Mouse (Mus musculus) liver, embryonic 12.5 days (tissue): ENCODE measurements around the gene Obsl1. TPM values are rescaled to one million over a fixed set of nuclear protein-coding genes. Genes with fewer than 3 reads are reported as not detected.
A peak's percentile ranks its signal among the peaks of the same experiment; 100 is the strongest.

Experiments used
- ATAC-seq: fragments of 200-750 bp; cut with Nextera tagmentation; 2 replicates; pipeline ENCODE4 v1.8.0; 2017; ENCODE audit warnings: moderate number of reproducible peaks, mild to moderate bottlenecking, moderate library complexity
- H3K27ac ChIP-seq: fragments of 300-500 bp; sonication (generic); 2 replicates; pipeline ENCODE4 v1.5.1; 2016; ENCODE audit warnings: mild to moderate bottlenecking
- H3K27me3 ChIP-seq: fragments of 300-500 bp; sonication (generic); replicated peaks from 2 replicates; pipeline ENCODE4 v1.6.1; 2016; ENCODE audit warnings: mild to moderate bottlenecking, moderate library complexity
- H3K36me3 ChIP-seq: fragments of 300-500 bp; sonication (generic); 2 replicates; pipeline ENCODE4 v1.6.1; 2016; ENCODE audit warnings: mild to moderate bottlenecking, moderate library complexity
- H3K4me1 ChIP-seq: fragments of 300-500 bp; sonication (generic); 2 replicates; pipeline ENCODE4 v1.6.1; 2016
- H3K4me2 ChIP-seq: fragments of 300-500 bp; sonication (generic); 2 replicates; pipeline ENCODE4 v1.6.1; 2016; ENCODE audit warnings: mild to moderate bottlenecking, moderate library complexity
- H3K4me3 ChIP-seq: fragments of 300-500 bp; sonication (generic); 2 replicates; pipeline ENCODE4 v1.5.1; 2016; ENCODE audit warnings: mild to moderate bottlenecking, moderate library complexity
- H3K9ac ChIP-seq: fragments of 300-500 bp; sonication (generic); 2 replicates; pipeline ENCODE4 v1.6.1; 2016; ENCODE audit warnings: mild to moderate bottlenecking, moderate library complexity
- H3K9me3 ChIP-seq: fragments of 300-500 bp; sonication (generic); replicated peaks from 2 replicates; pipeline ENCODE4 v1.6.1; 2016; ENCODE audit warnings: mild to moderate bottlenecking, moderate library complexity
- WGBS: fragments of 180-500 bp; shearing (Covaris S2); methylation state at CpG from one replicate; pipeline ENCODE4 v1.1.7; 2016; ENCODE audit not compliant: insufficient replicate concordance; 5-methylcytosine and 5-hydroxymethylcytosine counted together
- polyA plus RNA-seq: library from polyadenylated mRNA; unstranded; fragments of >200 nt; fragmentation: Nextera tagmentation; extraction: Ambion mirVana; gene quantifications from 2 replicates; pipeline ENCODE4 v1.2.1, GENCODE M21; 2016

Obsl1 gene
- polyA plus RNA-seq, 1 experiment from 2014 or later: 27.9 TPM

DNA sequence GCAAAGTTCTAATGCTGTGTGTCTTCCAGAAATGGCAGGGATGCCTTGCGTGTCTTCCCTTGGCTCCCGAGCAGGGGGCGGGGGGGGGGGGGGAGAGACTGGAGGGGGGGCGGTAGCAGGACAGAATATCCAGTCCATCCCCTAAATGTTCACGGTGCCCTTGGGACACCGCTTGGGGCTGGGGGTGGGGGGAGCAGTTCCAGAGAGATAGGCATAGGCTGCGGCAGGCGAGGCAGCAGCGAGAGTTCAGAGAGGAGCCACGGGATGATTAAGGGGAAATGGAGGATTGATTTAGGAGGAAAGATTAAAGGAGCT is 48.6 kb downstream of the Obsl1 start:
- no peaks in the 10 kb centered on the region for H3K9me3 ChIP-seq
- H3K36me3 ChIP-seq: no peaks in the 10 kb centered on the region
- no peak for ATAC-seq
- no peak overlapping the region for H3K9ac ChIP-seq
- H3K4me2 ChIP-seq: peak overlapping the region; percentile 65
- H3K27me3 ChIP-seq: peaks cover 91% of the 10 kb centered on the region
- peak overlapping the region; percentile 42 for H3K4me3 ChIP-seq
- H3K4me1 ChIP-seq: peaks cover 61% of the 10 kb centered on the region
- 3% methylated on average over 7 of the region's 10 CpGs for WGBS
- no peak overlapping the region for H3K27ac ChIP-seq

DNA sequence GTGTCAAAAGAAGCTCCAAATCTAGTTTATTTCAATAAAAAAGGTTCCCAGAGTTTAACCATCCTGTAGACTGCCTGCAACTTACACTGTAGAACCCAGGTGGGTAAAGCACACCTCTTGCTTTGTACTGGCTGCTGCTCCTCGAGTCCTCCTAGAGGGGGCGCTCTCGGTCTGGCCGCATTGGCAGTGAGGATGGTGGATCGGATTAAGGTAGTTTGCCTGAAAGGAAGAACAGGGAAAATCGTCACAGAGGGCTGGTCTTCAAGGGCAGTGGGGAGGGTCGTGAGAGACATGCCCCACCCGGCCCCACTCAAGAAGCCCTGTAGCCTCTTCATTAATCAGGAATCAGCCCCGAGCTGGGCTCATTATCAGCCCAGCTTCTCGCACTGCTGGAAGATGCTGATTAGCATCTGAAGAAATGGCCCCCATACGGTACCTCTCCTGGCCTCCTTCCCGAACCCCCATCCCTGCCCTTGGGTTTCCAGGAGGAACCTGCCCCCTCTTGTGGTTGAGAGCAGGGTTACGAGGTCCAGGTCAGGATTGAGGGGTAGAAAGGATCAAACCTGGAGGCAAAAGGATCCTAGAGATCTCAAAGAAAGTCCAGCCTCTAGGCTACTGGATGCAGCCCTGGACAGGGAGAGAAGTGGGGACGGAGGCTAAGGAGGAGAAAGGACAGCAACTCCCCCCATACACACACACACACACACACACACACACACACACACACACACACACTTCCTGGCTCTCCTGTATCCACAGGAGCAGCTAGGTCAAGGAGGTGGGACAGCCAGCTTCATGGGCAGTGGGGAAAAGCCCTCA is 49.3 kb downstream of the Obsl1 start:
- Histone ChIP-seq H3K4me1 (peaks cover 55% of the 10 kb centered on the region), H3K9me3 (no peaks in the 10 kb centered on the region), H3K4me2 (no peak overlapping the region), H3K36me3 (no peaks in the 10 kb centered on the region), H3K4me3 (no peak overlapping the region), H3K27ac (no peak overlapping the region), H3K27me3 (peaks cover 98% of the 10 kb centered on the region), H3K9ac (no peak overlapping the region)
- ATAC-seq: 0 out of 2 replicates have a peak, but pooled peaks have one; percentile 9
- 8% methylated on average over 14 of the region's 14 CpGs for WGBS

GRCm38 (mm10) chr1:75455948-75456347 is 50.3 kb downstream of the Obsl1 start:
- Histone ChIP-seq H3K36me3 (no peaks in the 10 kb centered on the region), H3K27me3 (peaks cover 100% of the 10 kb centered on the region), H3K9me3 (no peaks in the 10 kb centered on the region), H3K4me2 (no peak overlapping the region), H3K9ac (no peak overlapping the region), H3K4me1 (peaks cover 53% of the 10 kb centered on the region), H3K4me3 (no peak overlapping the region), H3K27ac (no peak overlapping the region)
- no peak for ATAC-seq
- 17% methylated on average over 5 of the region's 5 CpGs for WGBS

DNA sequence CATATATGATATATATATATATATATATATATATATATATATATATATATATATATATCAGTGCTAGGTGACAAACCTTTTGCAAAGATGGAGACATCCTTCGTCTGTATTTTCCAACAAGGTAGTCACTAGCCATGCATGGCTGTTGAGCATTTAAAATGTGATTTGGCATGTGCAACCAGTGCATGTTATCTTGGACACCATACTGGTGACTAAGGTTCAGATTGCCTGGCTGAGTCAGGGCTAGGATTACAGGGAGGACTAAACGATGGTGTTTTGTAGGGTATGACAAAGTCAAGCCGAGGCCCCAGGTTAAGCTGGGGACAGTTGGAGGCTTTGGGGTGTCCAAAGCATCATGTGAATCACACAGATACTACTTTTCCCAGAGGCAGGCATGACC is 50.8 kb downstream of the Obsl1 start:
- Histone ChIP-seq H3K36me3 (no peaks in the 10 kb centered on the region), H3K9ac (no peak overlapping the region), H3K9me3 (no peaks in the 10 kb centered on the region), H3K4me3 (no peak overlapping the region), H3K27me3 (peaks cover 100% of the 10 kb centered on the region), H3K27ac (no peak overlapping the region), H3K4me2 (no peak overlapping the region), H3K4me1 (peaks cover 58% of the 10 kb centered on the region)
- no peak for ATAC-seq
- 48% methylated on average over 3 of the region's 3 CpGs for WGBS

- no peak overlapping the region for H3K4me2 ChIP-seq
- H3K27ac ChIP-seq: no peak overlapping the region
- peaks cover 100% of the 10 kb centered on the region for H3K27me3 ChIP-seq
- WGBS: 39% methylated on average over 3 of the region's 5 CpGs
- H3K36me3 ChIP-seq: no peaks in the 10 kb centered on the region
- no peaks in the 10 kb centered on the region for H3K9me3 ChIP-seq
- H3K4me1 ChIP-seq: peaks cover 66% of the 10 kb centered on the region
- ATAC-seq: no peak
- H3K9ac ChIP-seq: no peak overlapping the region
- no peak overlapping the region for H3K4me3 ChIP-seq
Observed at GRCm38 (mm10) chr1:75451900-75452299, 54.4 kb downstream of the Obsl1 start.

- Histone ChIP-seq H3K4me1 (peaks cover 68% of the 10 kb centered on the region), H3K9me3 (no peaks in the 10 kb centered on the region), H3K9ac (no peak within 1 kb of the TSS; the same call in 1 of the 2 replicates), H3K4me2 (peak within 1 kb of the TSS; percentile 63), H3K27ac (no peak within 1 kb of the TSS), H3K4me3 (peak within 1 kb of the TSS; percentile 37), H3K27me3 (peaks cover 96% of the 10 kb centered on the region), H3K36me3 (no peaks in the 10 kb centered on the region)
- peak; percentile 61 for ATAC-seq
- whole genome bisulfite sequencing: 2% methylated on average over 35 of the region's 35 CpGs
Observed at GRCm38 (mm10) chr1:75450314-75451005, 55.8 kb downstream of the Obsl1 start, which contains the start of gene Asic4. Gene Asic4 (plus strand): TSS chr1:75450436.

- no peaks in the 10 kb centered on the region for H3K9me3 ChIP-seq
- peak overlapping the region; percentile 63 for H3K4me2 ChIP-seq
- no peak for ATAC-seq
- 2% methylated on average over 8 of the region's 8 CpGs for WGBS
- peak overlapping the region; percentile 37; the same call in 1 of the 2 replicates for H3K4me3 ChIP-seq
- no peak overlapping the region for H3K27ac ChIP-seq
- peaks cover 77% of the 10 kb centered on the region for H3K4me1 ChIP-seq
- no peaks in the 10 kb centered on the region for H3K36me3 ChIP-seq
- H3K9ac ChIP-seq: no peak overlapping the region
- peaks cover 96% of the 10 kb centered on the region for H3K27me3 ChIP-seq
Observed at GRCm38 (mm10) chr1:75449377-75450135, 56.7 kb downstream of the Obsl1 start.

GRCm38 (mm10) chr1:75448937-75449336 is 57.3 kb downstream of the Obsl1 start:
- Histone ChIP-seq H3K27me3 (peaks cover 96% of the 10 kb centered on the region), H3K4me2 (peak overlapping the region; percentile 35), H3K9me3 (no peaks in the 10 kb centered on the region), H3K4me1 (peaks cover 78% of the 10 kb centered on the region), H3K9ac (0 out of 2 replicates have a peak overlapping the region, but pooled peaks have one; percentile 12), H3K27ac (no peak overlapping the region), H3K4me3 (no peak overlapping the region), H3K36me3 (no peaks in the 10 kb centered on the region)
- ATAC-seq: no peak
- 2% methylated on average over 14 of the region's 14 CpGs for WGBS

DNA sequence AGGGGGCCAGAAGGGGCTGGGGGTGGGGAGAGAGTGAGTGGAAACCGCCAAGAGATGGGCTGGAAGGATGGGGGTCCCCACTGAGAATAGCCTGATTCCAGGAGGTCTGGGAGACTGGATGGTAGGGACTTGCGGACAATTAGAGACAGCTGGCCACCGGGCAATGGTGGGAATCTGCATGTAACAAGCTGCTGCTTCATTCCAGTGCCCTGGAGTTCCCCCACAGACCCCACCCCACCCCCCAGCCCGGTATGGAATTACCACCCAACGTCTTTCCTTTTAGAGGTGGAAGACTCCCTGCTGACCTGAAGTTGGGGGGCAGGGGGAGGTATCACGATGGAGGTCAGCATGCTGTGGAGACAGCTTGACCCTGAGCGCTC is 58.2 kb downstream of the Obsl1 start:
- 6% methylated on average over 7 of the region's 7 CpGs for WGBS
- H3K27ac ChIP-seq: 0 out of 2 replicates have a peak overlapping the region, but pooled peaks have one; percentile 39

GRCm38 (mm10) chr1:75447265-75448051 is 58.8 kb downstream of the Obsl1 start:
- WGBS: under 1% methylated on average over 10 of the region's 10 CpGs
- ATAC-seq: peak; percentile 5; the same call in 1 of the 2 replicates
- Histone ChIP-seq H3K4me1 (peaks cover 90% of the 10 kb centered on the region), H3K27ac (peak overlapping the region; percentile 57; the same call in 1 of the 2 replicates), H3K36me3 (peaks cover 5% of the 10 kb centered on the region), H3K27me3 (peaks cover 81% of the 10 kb centered on the region), H3K9me3 (no peaks in the 10 kb centered on the region), H3K4me3 (peak overlapping the region; percentile 37), H3K4me2 (peak overlapping the region; percentile 74), H3K9ac (peak overlapping the region; percentile 50)

More for the DNA sequence above, 58.2 kb downstream of the Obsl1 start:
- no peaks in the 10 kb centered on the region; the same call in 1 of the 2 replicates for H3K36me3 ChIP-seq
- peaks cover 87% of the 10 kb centered on the region for H3K27me3 ChIP-seq
- peak overlapping the region; percentile 74 for H3K4me2 ChIP-seq
- H3K4me1 ChIP-seq: peaks cover 87% of the 10 kb centered on the region
- no peaks in the 10 kb centered on the region for H3K9me3 ChIP-seq
- peak overlapping the region; percentile 50 for H3K9ac ChIP-seq
- no peak overlapping the region; the same call in 1 of the 2 replicates for H3K4me3 ChIP-seq
- ATAC-seq: no peak

GRCm38 (mm10) chr1:75446656-75447055 is 59.6 kb downstream of the Obsl1 start:
- Histone ChIP-seq H3K27ac (peak overlapping the region; percentile 74), H3K36me3 (peaks cover 9% of the 10 kb centered on the region), H3K4me2 (peak overlapping the region; percentile 74), H3K9ac (peak overlapping the region; percentile 50), H3K4me1 (peaks cover 90% of the 10 kb centered on the region), H3K27me3 (peaks cover 73% of the 10 kb centered on the region), H3K4me3 (peak overlapping the region; percentile 37), H3K9me3 (no peaks in the 10 kb centered on the region)
- WGBS: 2% methylated on average over 20 of the region's 20 CpGs
- ATAC-seq: no peak
